In the genomic region with DNA sequence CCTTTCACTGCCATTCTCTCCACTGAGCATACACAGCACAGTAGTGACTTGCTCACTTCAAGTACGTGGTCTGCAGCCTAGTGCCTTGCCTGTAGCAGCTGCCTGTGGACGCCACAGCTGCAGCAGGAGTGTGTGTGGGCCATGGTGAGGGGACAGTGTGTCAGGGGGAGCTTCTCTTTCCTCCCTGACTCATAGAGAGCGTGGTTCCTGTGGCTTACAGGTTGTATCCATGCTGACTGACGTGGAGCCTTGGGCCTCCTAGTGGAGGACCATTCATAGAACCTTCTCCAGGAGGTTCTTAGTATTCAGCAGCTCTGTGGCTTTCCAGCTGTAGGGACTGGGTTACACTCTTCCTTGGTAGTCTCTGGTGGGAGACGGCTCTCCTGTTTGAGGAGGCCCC, we compare ENCODE assay signal across 13 mouse cellular contexts. TPM values are rescaled to one million over a fixed set of nuclear protein-coding genes. Genes with fewer than 3 reads are reported as not detected.
DNase-seq lines count a peak whose midpoint lies in the region; ATAC-seq lines count a peak whose summit lies in the region.
"Had no signal": no experiment of that assay in that cellular context is flagged by ENCODE, and none has a peak within 500 bp of the region (broad histone marks: within the 10 kb centered on the region; RNA-seq: fewer than 3 reads in every experiment).

No protein-coding gene starts in this region.

- no peaks in the 10 kb centered on the region for H3K27me3 ChIP-seq in kidney, embryonic 16.5 days (ENCODE audit: insufficient read depth, low read length)
- no peaks in the 10 kb centered on the region for H3K27me3 ChIP-seq in neural tube, embryonic 15.5 days (replicated peaks)
- H3K27me3 ChIP-seq in stomach, embryonic 14.5 days (ENCODE audit: control insufficient read depth, insufficient read depth, low read length) = no peaks in the 10 kb centered on the region
- no peaks in the 10 kb centered on the region for H3K27me3 ChIP-seq in kidney, embryonic 15.5 days
- H3K27me3 ChIP-seq: limb, embryonic 12.5 days had no signal

- ATAC-seq in cerebellum, adult (ENCODE audit: insufficient number of reproducible peaks, low FRiP score, low TSS enrichment) = no peak
- peak; percentile 54 for ATAC-seq in kidney, embryonic 16.5 days (ENCODE audit: low FRiP score, low TSS enrichment)
- no peak for ATAC-seq in neural tube, embryonic 15.5 days (ENCODE audit: low FRiP score)
- 0 out of 2 replicates have a peak, but pooled peaks have one; percentile 19 for ATAC-seq in stomach, embryonic 14.5 days (ENCODE audit: insufficient number of reproducible peaks, insufficient read depth, low FRiP score, low read depth)
- ATAC-seq in kidney, embryonic 15.5 days (replicated peaks; ENCODE audit: low FRiP score) = no peak

- DNase-seq in cerebellum, adult 11-12 months = peak; percentile 46
- DNase-seq in kidney, postnatal 25 days = no peak
- DNase-seq in neural tube, embryonic 10.5 days (ENCODE audit: extremely low spot score, low spot score) = peak; percentile 10
- DNase-seq: kidney, postnatal 10 days had no signal

- no peaks in the 10 kb centered on the region for H3K36me3 ChIP-seq in kidney, embryonic 16.5 days (ENCODE audit: insufficient read depth, low read length)
- H3K36me3 ChIP-seq in neural tube, embryonic 15.5 days = no peaks in the 10 kb centered on the region
- no peaks in the 10 kb centered on the region for H3K36me3 ChIP-seq in stomach, embryonic 14.5 days (ENCODE audit: control insufficient read depth, insufficient read depth, low read length)
- H3K36me3 ChIP-seq in kidney, embryonic 15.5 days = no peaks in the 10 kb centered on the region
- H3K36me3 ChIP-seq: forebrain, embryonic 10.5 days; G1E; limb, embryonic 12.5 days had no signal

- H3K27ac ChIP-seq in kidney, embryonic 16.5 days (ENCODE audit: low read length) = no peak overlapping the region
- H3K27ac ChIP-seq in neural tube, embryonic 15.5 days (replicated peaks) = no peak overlapping the region
- H3K27ac ChIP-seq in stomach, embryonic 14.5 days (ENCODE audit: low read length) = no peak overlapping the region
- no peak overlapping the region for H3K27ac ChIP-seq in kidney, embryonic 15.5 days
- H3K27ac ChIP-seq: forebrain, embryonic 10.5 days; limb, embryonic 12.5 days; macrophage had no signal

- H3K4me2 ChIP-seq in kidney, embryonic 16.5 days (replicated peaks; ENCODE audit: low read depth, low read length) = no peak overlapping the region
- H3K4me2 ChIP-seq in neural tube, embryonic 15.5 days = no peak overlapping the region
- H3K4me2 ChIP-seq in stomach, embryonic 14.5 days (replicated peaks; ENCODE audit: low read depth, low read length) = no peak overlapping the region
- no peak overlapping the region for H3K4me2 ChIP-seq in kidney, embryonic 15.5 days
- H3K4me2 ChIP-seq: limb, embryonic 12.5 days had no signal

- WGBS in kidney, embryonic 16.5 days = 64% methylated on average over 5 of the region's 5 CpGs
- WGBS in neural tube, embryonic 15.5 days = 83% methylated on average over 5 of the region's 5 CpGs
- WGBS in stomach, embryonic 14.5 days = 70% methylated on average over 5 of the region's 5 CpGs
- WGBS in kidney, embryonic 15.5 days = 73% methylated on average over 5 of the region's 5 CpGs

- H3K9me3 ChIP-seq in kidney, embryonic 16.5 days (ENCODE audit: low read length) = no peaks in the 10 kb centered on the region
- no peaks in the 10 kb centered on the region for H3K9me3 ChIP-seq in neural tube, embryonic 15.5 days (replicated peaks)
- no peaks in the 10 kb centered on the region for H3K9me3 ChIP-seq in stomach, embryonic 14.5 days (ENCODE audit: control insufficient read depth, low read depth, low read length)
- H3K9me3 ChIP-seq in kidney, embryonic 15.5 days (replicated peaks) = no peaks in the 10 kb centered on the region
- H3K9me3 ChIP-seq: forebrain, embryonic 10.5 days; limb, embryonic 12.5 days had no signal

- no peak overlapping the region for H3K4me3 ChIP-seq in kidney, embryonic 16.5 days (ENCODE audit: low read length)
- H3K4me3 ChIP-seq in neural tube, embryonic 15.5 days (replicated peaks) = no peak overlapping the region
- H3K4me3 ChIP-seq in stomach, embryonic 14.5 days (ENCODE audit: low read depth, low read length) = no peak overlapping the region
- H3K4me3 ChIP-seq in kidney, embryonic 15.5 days (replicated peaks) = no peak overlapping the region
- H3K4me3 ChIP-seq: forebrain, embryonic 10.5 days; limb, embryonic 12.5 days had no signal

- H3K9ac ChIP-seq in kidney, embryonic 16.5 days (replicated peaks; ENCODE audit: low read length) = no peak overlapping the region
- H3K9ac ChIP-seq in neural tube, embryonic 15.5 days (replicated peaks) = no peak overlapping the region
- H3K9ac ChIP-seq in stomach, embryonic 14.5 days (replicated peaks; ENCODE audit: low read depth, low read length) = no peak overlapping the region
- H3K9ac ChIP-seq in kidney, embryonic 15.5 days = no peak overlapping the region
- H3K9ac ChIP-seq: limb, embryonic 12.5 days had no signal

- no peaks in the 10 kb centered on the region for H3K4me1 ChIP-seq in kidney, embryonic 16.5 days (ENCODE audit: insufficient read depth, low read length)
- H3K4me1 ChIP-seq in neural tube, embryonic 15.5 days = no peaks in the 10 kb centered on the region
- H3K4me1 ChIP-seq in stomach, embryonic 14.5 days (ENCODE audit: control insufficient read depth, insufficient read depth, low read length) = no peaks in the 10 kb centered on the region
- no peaks in the 10 kb centered on the region for H3K4me1 ChIP-seq in kidney, embryonic 15.5 days
- H3K4me1 ChIP-seq: limb, embryonic 12.5 days had no signal

RNA-seq across cellular contexts. Expression of a gene that starts 9.8 kb away (rescaled TPM):
- polyA plus RNA-seq in kidney, embryonic 16.5 days (2015; fragmentation: Nextera tagmentation; extraction: Ambion mirVana) = 0.63 and 0.71 TPM in 2 replicates
- 47.1 and 57.2 TPM in 2 replicates for polyA plus RNA-seq in neural tube, embryonic 15.5 days (2015; fragmentation: Nextera tagmentation; extraction: Ambion mirVana)
- 3.5 and 4.6 TPM in 2 replicates for polyA plus RNA-seq in stomach, embryonic 14.5 days (2014; fragmentation: Nextera tagmentation; extraction: Ambion mirVana)
- 0.85 and 1.5 TPM in 2 replicates for polyA plus RNA-seq in kidney, embryonic 15.5 days (2015; fragmentation: Nextera tagmentation; extraction: Ambion mirVana)
- polyA plus RNA-seq: G1E, macrophage had no signal

RNA-seq across cellular contexts. Expression of a gene that starts 50.3 kb away (rescaled TPM):
- polyA plus RNA-seq in kidney, embryonic 16.5 days (2015; fragmentation: Nextera tagmentation; extraction: Ambion mirVana) = 18.3 and 19.9 TPM in 2 replicates
- 17.0 and 18.4 TPM in 2 replicates for polyA plus RNA-seq in neural tube, embryonic 15.5 days (2015; fragmentation: Nextera tagmentation; extraction: Ambion mirVana)
- 18.9 and 21.1 TPM in 2 replicates for polyA plus RNA-seq in stomach, embryonic 14.5 days (2014; fragmentation: Nextera tagmentation; extraction: Ambion mirVana)
- polyA plus RNA-seq in kidney, embryonic 15.5 days (2015; fragmentation: Nextera tagmentation; extraction: Ambion mirVana) = 18.2 and 19.0 TPM in 2 replicates

Comparison
In these comparisons a context has a peak if more than half of its experiments do, and no peak if none do; other contexts are left out.
1. ATAC-seq: peak in kidney, embryonic 16.5 days (single experiment) and stomach, embryonic 14.5 days (single experiment); none in cerebellum, adult (single experiment), neural tube, embryonic 15.5 days (single experiment) and kidney, embryonic 15.5 days (single experiment).
2. DNase-seq: peak in cerebellum, adult 11-12 months (single experiment) and neural tube, embryonic 10.5 days (single experiment); none in kidney, postnatal 25 days (0 of 2).